Mouse (Mus musculus): ENCODE measurements around the gene Pcid2. TPM values are rescaled to one million over a fixed set of nuclear protein-coding genes. Genes with fewer than 3 reads are reported as not detected.
"Not testable (repeated sequence)": the region's sequence is repeated elsewhere in the genome, so short reads cannot be mapped to it uniquely, and the experiment has no call there.

The Pcid2 gene
- polyA plus RNA-seq, 1 experiment from 2014 or later: 8.8 TPM

- TF ChIP-seq CTCF (IDR thresholded peaks at IDR 0.05; ENCODE audit: low read depth): no peak
- peak; percentile 94 for TF ChIP-seq EP300 (IDR thresholded peaks at IDR 0.05; ENCODE audit: low read depth)
- peak; percentile 13; the same call in 1 of the 2 replicates for ATAC-seq
- Histone ChIP-seq H3K27me3 (ENCODE audit: insufficient read depth, low read length) (no peaks in the 10 kb centered on the region), H3K9me3 (ENCODE audit: low read length) (no peaks in the 10 kb centered on the region), H3K4me1 (ENCODE audit: insufficient read depth) (peaks cover 28% of the 10 kb centered on the region), H3K4me3 (ENCODE audit: low read depth, low read length) (peak overlapping the region; percentile 22), H3K9ac (replicated peaks) (peak overlapping the region; percentile 94), H3K4me2 (ENCODE audit: low read depth, low read length) (peak overlapping the region; percentile 67), H3K27ac (ENCODE audit: low read depth) (peak overlapping the region; percentile 92), H3K36me3 (replicated peaks; ENCODE audit: insufficient read depth, low read length) (peaks cover 13% of the 10 kb centered on the region; the same call in 1 of the 2 replicates)
- 49% methylated on average over 13 of the region's 13 CpGs for WGBS (ENCODE audit: insufficient replicate concordance)
- peak; percentile 67 for DNase-seq
Observed at GRCm38 (mm10) chr8:13107990-13108638, 2.9 kb upstream of the Pcid2 start.

GRCm38 (mm10) chr8:13105908-13106551, 771 bp upstream of the Pcid2 start:
- Histone ChIP-seq H3K4me2 (ENCODE audit: low read depth, low read length) (peak overlapping the region; percentile 67), H3K9me3 (ENCODE audit: low read length) (no peaks in the 10 kb centered on the region), H3K27ac (ENCODE audit: low read depth) (peak overlapping the region; percentile 92), H3K36me3 (replicated peaks; ENCODE audit: insufficient read depth, low read length) (peaks cover 6% of the 10 kb centered on the region; the same call in 1 of the 2 replicates), H3K4me1 (ENCODE audit: insufficient read depth) (peaks cover 28% of the 10 kb centered on the region), H3K27me3 (ENCODE audit: insufficient read depth, low read length) (no peaks in the 10 kb centered on the region), H3K9ac (replicated peaks) (peak overlapping the region; percentile 94), H3K4me3 (ENCODE audit: low read depth, low read length) (peak overlapping the region; percentile 79)
- WGBS (ENCODE audit: insufficient replicate concordance): under 1% methylated on average over 55 of the region's 63 CpGs
- peak; percentile 54 for ATAC-seq
- TF ChIP-seq EP300 (IDR thresholded peaks at IDR 0.05; ENCODE audit: low read depth): no peak
- no peak for TF ChIP-seq CTCF (IDR thresholded peaks at IDR 0.05; ENCODE audit: low read depth)
- peak; percentile 80 for DNase-seq

DNA sequence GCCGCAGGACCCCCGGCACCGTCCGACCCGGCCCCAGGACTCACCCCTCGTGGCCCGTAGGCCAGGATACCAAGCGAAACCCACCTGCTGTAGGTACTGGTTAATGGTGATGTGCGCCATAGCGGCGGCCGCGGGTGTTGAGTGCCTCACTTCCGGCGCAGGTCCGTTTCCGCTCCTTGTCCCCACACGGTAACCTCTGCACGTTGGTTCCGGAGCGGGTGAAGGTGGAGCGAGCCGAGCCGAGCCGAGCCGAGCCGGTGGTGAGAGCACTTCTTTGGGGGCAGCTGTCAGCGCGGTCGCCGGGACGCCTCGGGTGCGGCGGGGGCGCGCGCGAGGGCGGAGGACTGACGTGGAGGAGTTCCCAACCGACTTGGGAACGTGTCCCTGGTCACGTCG, 570 bp downstream of the Pcid2 start:
- DNase-seq (peak; percentile 94), ATAC-seq (peak; percentile 53)
- H3K36me3 ChIP-seq (replicated peaks; ENCODE audit: insufficient read depth, low read length): peaks cover 6% of the 10 kb centered on the region; the same call in 1 of the 2 replicates
- H3K27me3 ChIP-seq (ENCODE audit: insufficient read depth, low read length): no peaks in the 10 kb centered on the region
- H3K4me2 ChIP-seq (ENCODE audit: low read depth, low read length): peak overlapping the region; percentile 86
- H3K4me3 ChIP-seq (ENCODE audit: low read depth, low read length): peak overlapping the region; percentile 79
- H3K27ac ChIP-seq (ENCODE audit: low read depth): peak overlapping the region; percentile 93
- peak overlapping the region; percentile 82 for H3K9ac ChIP-seq (replicated peaks)
- H3K9me3 ChIP-seq (ENCODE audit: low read length): no peaks in the 10 kb centered on the region
- WGBS (ENCODE audit: insufficient replicate concordance): under 1% methylated on average over 45 of the region's 45 CpGs
- TF ChIP-seq EP300 (IDR thresholded peaks at IDR 0.05; ENCODE audit: low read depth): no peak
- TF ChIP-seq CTCF (IDR thresholded peaks at IDR 0.05; ENCODE audit: low read depth): no peak
- peaks cover 20% of the 10 kb centered on the region for H3K4me1 ChIP-seq (ENCODE audit: insufficient read depth)

DNA sequence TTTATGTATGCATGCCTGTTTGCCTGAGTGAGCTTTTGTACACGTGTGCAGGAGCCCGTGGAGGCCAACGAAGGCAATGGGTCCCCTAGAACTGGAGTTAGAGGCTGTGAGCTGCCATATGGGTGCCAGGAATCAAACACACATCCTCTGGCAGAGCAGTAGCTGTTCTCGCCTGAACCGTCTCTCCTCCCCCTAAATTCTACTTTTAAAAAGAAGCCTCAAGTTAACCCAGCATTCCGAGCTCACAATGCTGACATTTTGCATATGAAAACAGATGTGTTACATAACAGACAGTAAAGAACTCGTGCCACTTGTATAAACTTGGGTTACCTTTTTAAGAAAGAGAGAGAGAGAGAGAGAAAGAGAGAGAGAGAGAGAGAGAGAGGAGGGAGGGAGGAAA, 27.7 kb downstream of the Pcid2 start:
- H3K9ac ChIP-seq (replicated peaks): no peak overlapping the region
- no peak for TF ChIP-seq CTCF (IDR thresholded peaks at IDR 0.05; ENCODE audit: low read depth)
- no peak for TF ChIP-seq EP300 (IDR thresholded peaks at IDR 0.05; ENCODE audit: low read depth)
- peaks cover 69% of the 10 kb centered on the region for H3K36me3 ChIP-seq (replicated peaks; ENCODE audit: insufficient read depth, low read length)
- DNase-seq (no peak), ATAC-seq (no peak)
- peaks cover 9% of the 10 kb centered on the region; the same call in 1 of the 2 replicates for H3K4me1 ChIP-seq (ENCODE audit: insufficient read depth)
- H3K27me3 ChIP-seq (ENCODE audit: insufficient read depth, low read length): no peaks in the 10 kb centered on the region
- H3K9me3 ChIP-seq (ENCODE audit: low read length): no peaks in the 10 kb centered on the region
- H3K4me3 ChIP-seq (ENCODE audit: low read depth, low read length): no peak overlapping the region
- H3K27ac ChIP-seq (ENCODE audit: low read depth): no peak overlapping the region
- WGBS (ENCODE audit: insufficient replicate concordance): 75% methylated on average over 7 of the region's 7 CpGs
- H3K4me2 ChIP-seq (ENCODE audit: low read depth, low read length): no peak overlapping the region

DNA sequence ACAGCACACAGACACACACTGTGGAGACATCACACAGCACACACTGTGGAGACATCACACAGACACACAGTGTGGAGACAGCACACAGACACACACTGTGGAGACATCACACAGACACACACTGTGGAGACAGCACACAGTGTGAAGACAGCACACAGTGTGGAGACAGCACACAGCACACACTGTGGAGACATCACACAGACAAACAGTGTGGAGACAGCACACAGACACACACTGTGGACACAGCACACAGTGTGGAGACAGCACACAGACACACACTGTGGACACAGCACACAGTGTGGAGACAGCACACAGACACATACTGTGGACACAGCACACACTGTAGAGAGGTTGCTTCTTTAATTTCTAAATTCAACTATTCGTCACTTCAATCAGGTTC, 29.7 kb downstream of the Pcid2 start:
- DNase-seq; H3K4me2 ChIP-seq (ENCODE audit: low read depth, low read length); H3K9me3 ChIP-seq (ENCODE audit: low read length); H3K4me3 ChIP-seq (ENCODE audit: low read depth, low read length); H3K27me3 ChIP-seq (ENCODE audit: insufficient read depth, low read length); H3K27ac ChIP-seq (ENCODE audit: low read depth); H3K4me1 ChIP-seq (ENCODE audit: insufficient read depth): not testable (repeated sequence)
- 86% methylated on average over 1 of the region's 1 CpGs for WGBS (ENCODE audit: insufficient replicate concordance)
- peak; percentile 8 for ATAC-seq
- H3K36me3 ChIP-seq (replicated peaks; ENCODE audit: insufficient read depth, low read length): peaks cover 52% of the 10 kb centered on the region
- H3K9ac ChIP-seq (replicated peaks): 0 out of 2 replicates have a peak overlapping the region, but pooled peaks have one; percentile 12

DNA sequence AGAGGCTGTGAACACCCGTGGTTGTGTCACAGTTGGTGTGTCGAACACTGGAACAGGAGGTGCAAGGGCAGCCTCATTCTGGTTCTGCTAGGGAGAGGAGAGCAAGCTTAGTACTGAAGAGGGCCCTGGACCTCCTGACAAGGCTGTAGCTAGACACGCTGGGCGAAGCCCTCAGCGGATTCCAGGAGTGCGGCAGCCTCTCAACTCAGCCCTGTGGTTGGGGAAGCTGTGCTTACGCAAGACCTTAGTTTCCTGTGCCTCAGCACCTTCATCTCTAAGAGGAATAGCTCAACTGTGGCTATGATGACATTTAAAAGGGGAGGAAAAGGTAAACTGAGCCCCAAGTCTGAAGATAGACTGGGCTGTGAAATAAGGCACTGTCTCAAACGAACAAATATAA, 30.2 kb downstream of the Pcid2 start:
- Histone ChIP-seq H3K27ac (ENCODE audit: low read depth) (peak overlapping the region; percentile 72), H3K4me2 (ENCODE audit: low read depth, low read length) (no peak overlapping the region), H3K9me3 (ENCODE audit: low read length) (no peaks in the 10 kb centered on the region), H3K27me3 (ENCODE audit: insufficient read depth, low read length) (no peaks in the 10 kb centered on the region), H3K36me3 (replicated peaks; ENCODE audit: insufficient read depth, low read length) (peaks cover 48% of the 10 kb centered on the region), H3K4me3 (ENCODE audit: low read depth, low read length) (no peak overlapping the region), H3K4me1 (ENCODE audit: insufficient read depth) (peaks cover 9% of the 10 kb centered on the region; the same call in 1 of the 2 replicates), H3K9ac (replicated peaks) (peak overlapping the region; percentile 12; the same call in 1 of the 2 replicates)
- WGBS (ENCODE audit: insufficient replicate concordance): 46% methylated on average over 8 of the region's 8 CpGs
- DNase-seq (peak; percentile 50), ATAC-seq (peak; percentile 55)
- no peak for TF ChIP-seq CTCF (IDR thresholded peaks at IDR 0.05; ENCODE audit: low read depth)
- TF ChIP-seq EP300 (IDR thresholded peaks at IDR 0.05; ENCODE audit: low read depth): no peak

Measured in liver, postnatal 0 days (tissue).